ENCODE assay signal across 8 mouse cellular contexts in the genomic region with DNA sequence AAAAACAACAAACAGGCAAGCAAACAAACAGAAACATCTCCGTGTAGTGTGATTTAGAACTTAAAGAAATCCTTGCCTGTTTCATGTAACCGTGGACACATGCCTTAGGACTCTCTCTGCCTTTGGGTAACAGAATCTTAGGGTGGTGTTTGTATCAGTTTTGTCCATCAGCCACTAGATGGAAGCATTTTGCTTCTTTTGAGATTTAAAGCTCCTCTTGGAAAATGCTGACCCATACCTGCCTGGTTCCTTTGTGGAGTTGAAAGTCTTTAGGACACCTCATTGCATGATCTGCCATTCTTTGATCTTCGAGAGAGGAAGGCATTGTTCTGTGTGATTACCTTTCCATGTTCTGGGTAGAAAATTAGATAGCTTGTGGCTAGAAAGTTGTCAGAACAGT. TPM values are rescaled to one million over a fixed set of nuclear protein-coding genes. Genes with fewer than 3 reads are reported as not detected.
DNase-seq lines count a peak whose midpoint lies in the region; ATAC-seq and TF ChIP-seq lines count a peak whose summit lies in the region.

No protein-coding gene starts in this region.

- H3K4me1 ChIP-seq in E14TG2a.4 (replicated peaks; ENCODE audit: low read depth, low read length) = no peaks in the 10 kb centered on the region
- no peaks in the 10 kb centered on the region for H3K4me1 ChIP-seq in intestine, embryonic 15.5 days (replicated peaks)
- no peaks in the 10 kb centered on the region; the same call in 1 of the 2 replicates for H3K4me1 ChIP-seq in thymus, adult 2 months (replicated peaks; ENCODE audit: control insufficient read depth, insufficient read depth, low read length)

- H3K27ac ChIP-seq in intestine, embryonic 15.5 days = no peak overlapping the region
- H3K27ac ChIP-seq in thymus, adult 2 months (ENCODE audit: control insufficient read depth, insufficient read depth, low read length) = no peak overlapping the region

- peak; percentile 43; the same call in 1 of the 2 replicates for ATAC-seq in intestine, embryonic 15.5 days

- H3K36me3 ChIP-seq in E14TG2a.4 (ENCODE audit: insufficient read depth, low read length) = no peaks in the 10 kb centered on the region
- H3K36me3 ChIP-seq in intestine, embryonic 15.5 days = no peaks in the 10 kb centered on the region
- H3K36me3 ChIP-seq in thymus, adult 2 months (ENCODE audit: control insufficient read depth, insufficient read depth, low read length) = no peaks in the 10 kb centered on the region

- peaks cover 14% of the 10 kb centered on the region for H3K9me3 ChIP-seq in E14TG2a.4 (ENCODE audit: low read length)
- no peaks in the 10 kb centered on the region for H3K9me3 ChIP-seq in intestine, embryonic 15.5 days

- H3K9ac ChIP-seq in intestine, embryonic 15.5 days = no peak overlapping the region

- 18% methylated on average over 3 of the region's 3 CpGs for WGBS in intestine, embryonic 15.5 days
- 14% methylated on average over 3 of the region's 3 CpGs for WGBS in thymus, adult 2 months

- peak; percentile 34 for DNase-seq in kidney, adult 9 months
- DNase-seq in kidney, postnatal 4 days = no peak
- peak; percentile 43 for DNase-seq in brain, embryonic 18.5 days (ENCODE audit: low read depth, low spot score)
- DNase-seq in urinary bladder, adult 18-20 months (ENCODE audit: low spot score in 2 of 2) = no peak
- no peak for DNase-seq in thymus, adult 2 months
- no peak for DNase-seq in gastrocnemius, postnatal 10 days

- peak; percentile 42 for TF ChIP-seq CTCF in E14TG2a.4 (conservative IDR thresholded peaks at IDR 0.05; ENCODE audit: low read length)
- no peak for TF ChIP-seq CTCF in thymus, adult 2 months (IDR thresholded peaks at IDR 0.05; ENCODE audit: borderline replicate concordance, control insufficient read depth, extremely low read depth, insufficient read depth, low read length, poor library complexity)

- TF ChIP-seq POLR2A in thymus, adult 2 months (IDR thresholded peaks at IDR 0.05; ENCODE audit: control insufficient read depth, extremely low read depth, insufficient read depth, low read length, poor library complexity) = no peak

- H3K27me3 ChIP-seq in E14TG2a.4 (ENCODE audit: insufficient read depth, low read length) = no peaks in the 10 kb centered on the region
- no peaks in the 10 kb centered on the region for H3K27me3 ChIP-seq in intestine, embryonic 15.5 days (replicated peaks)
- H3K27me3 ChIP-seq in thymus, adult 2 months (ENCODE audit: control insufficient read depth, insufficient read depth, low read length) = no peaks in the 10 kb centered on the region

- H3K4me2 ChIP-seq in intestine, embryonic 15.5 days (replicated peaks) = no peak overlapping the region

- H3K4me3 ChIP-seq in E14TG2a.4 (replicated peaks; ENCODE audit: low read length) = no peak overlapping the region
- H3K4me3 ChIP-seq in intestine, embryonic 15.5 days (replicated peaks) = no peak overlapping the region
- H3K4me3 ChIP-seq in thymus, adult 2 months (ENCODE audit: control insufficient read depth, insufficient read depth, low read length) = no peak overlapping the region

RNA-seq across cellular contexts. Expression of a gene that starts 32.3 kb away (rescaled TPM):
- 0.66 and 1.0 TPM in 2 replicates for polyA plus RNA-seq in intestine, embryonic 15.5 days (2015; fragmentation: Nextera tagmentation; extraction: Ambion mirVana)
- 0.15 TPM in 1 of 2 replicates, not detected in the other for polyA plus RNA-seq in thymus, adult 2 months (2012; rRNA removed)
- total RNA-seq in gastrocnemius, postnatal 10 days (2021) = 1 to 10 TPM; 1.4 to 1.5 TPM

Comparison
In these comparisons a context has a peak if more than half of its experiments do, and no peak if none do; other contexts are left out.
1. DNase-seq: peak in kidney, adult 9 months (single experiment) and brain, embryonic 18.5 days (single experiment); none in kidney, postnatal 4 days (0 of 2), urinary bladder, adult 18-20 months (0 of 2), thymus, adult 2 months (single experiment) and gastrocnemius, postnatal 10 days (single experiment).